Mouse (Mus musculus) testis, adult 2 months (tissue): ENCODE results near the gene Trim7.

Source experiments
- CTCF ChIP-seq: fragments of 200-500 bp; IDR thresholded peaks from 2 replicates; pipeline ENCODE4 v1.5.1; 2012; ENCODE audit warnings: low read depth, mild to moderate bottlenecking, inconsistent platforms, low read length, moderate library complexity; ENCODE audit not compliant: control insufficient read depth, insufficient read depth, insufficient replicate concordance
- POLR2A ChIP-seq: fragments of 200-500 bp; IDR thresholded peaks from 2 replicates; pipeline ENCODE4 v1.6.1; 2012; ENCODE audit warnings: low read depth, mild to moderate bottlenecking, inconsistent platforms, low read length, moderate library complexity; ENCODE audit not compliant: control insufficient read depth

DNA sequence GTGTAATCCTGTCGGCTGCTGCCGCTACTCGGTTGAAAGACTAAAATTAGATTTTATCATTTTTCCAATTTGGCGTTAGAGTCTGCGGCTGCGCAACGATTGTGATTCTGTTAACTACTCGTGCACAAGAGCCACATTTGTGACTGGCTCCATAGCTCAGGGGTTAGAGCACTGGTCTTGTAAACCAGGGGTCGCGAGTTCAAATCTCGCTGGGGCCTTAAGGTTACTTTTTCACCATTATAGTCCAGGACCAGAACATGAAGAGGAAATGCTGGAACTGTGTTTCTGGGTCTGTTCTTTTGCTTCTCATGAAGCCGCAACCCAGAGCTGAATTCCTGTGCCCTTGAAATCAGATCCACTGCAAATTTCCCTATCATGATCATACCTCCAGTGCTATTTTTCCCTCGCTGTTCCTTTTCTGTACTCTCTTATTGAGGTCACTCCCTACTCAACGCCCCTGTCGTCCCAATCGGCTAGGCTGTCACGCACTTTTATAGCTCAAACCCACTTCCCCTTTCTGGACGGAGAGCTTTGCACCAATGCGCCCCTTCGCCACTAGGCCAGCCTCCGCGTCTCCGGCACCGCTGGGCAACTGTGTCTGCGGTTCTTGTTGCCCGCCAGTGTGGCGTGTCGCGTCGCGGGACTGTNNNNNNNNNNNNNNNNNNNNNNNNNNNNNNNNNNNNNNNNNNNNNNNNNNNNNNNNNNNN lies 27.7 kb downstream of the Trim7 start:
- TF ChIP-seq CTCF (no peak), POLR2A (no peak)
